Mouse (Mus musculus) MEL (cell line): ENCODE results near the gene Prrt4. TPM values are rescaled to one million over a fixed set of nuclear protein-coding genes. Genes with fewer than 3 reads are reported as not detected.

ENCODE experiments used
- DNase-seq: peaks from one replicate; pipeline ENCODE4 v3.0.0; 2011; ENCODE audit warnings: low read depth, low spot score
- H3K27ac ChIP-seq: 2 replicates; pipeline ENCODE4 v1.5.1; 2012; ENCODE audit warnings: low read depth, mild to moderate bottlenecking, control low read depth, low read length, moderate library complexity; ENCODE audit not compliant: control insufficient read depth
- H3K27me3 ChIP-seq, 2 experiments: fragments of 150-350 bp in 1 of 2; sonication (generic) in 1 of 2; 2 replicates each; pipeline ENCODE4 v1.6.1; 2012; ENCODE audit warnings: low read length in 2 of 2, mild to moderate bottlenecking in 2 of 2, improper control_type of control experiment in 1 of 2, moderate library complexity in 1 of 2; ENCODE audit not compliant: insufficient read depth in 2 of 2, control insufficient read depth in 1 of 2
- H3K36me3 ChIP-seq, 2 experiments: 2 replicates each; pipeline ENCODE4 v1.6.1; 2012 to 2014; ENCODE audit warnings: low read length in 2 of 2, improper control_type of control experiment in 1 of 2, inconsistent platforms in 1 of 2, mild to moderate bottlenecking in 1 of 2; ENCODE audit not compliant: insufficient read depth in 2 of 2, control insufficient read depth in 1 of 2
- H3K4me1 ChIP-seq, 2 experiments: fragments of 150-350 bp in 1 of 2; sonication (generic) in 1 of 2; 2 replicates each; pipeline ENCODE4 v1.6.1; 2012; ENCODE audit warnings: low read length in 2 of 2, improper control_type of control experiment in 1 of 2, mild to moderate bottlenecking in 1 of 2; ENCODE audit not compliant: insufficient read depth in 2 of 2, control insufficient read depth in 1 of 2
- H3K4me3 ChIP-seq, 2 experiments: fragments of 150-350 bp in 1 of 2; sonication (generic) in 1 of 2; 2 replicates each; pipeline ENCODE4 v1.5.1; 2012; ENCODE audit warnings: low read depth in 2 of 2, low read length in 2 of 2, mild to moderate bottlenecking in 2 of 2, moderate library complexity in 2 of 2, control low read depth in 1 of 2, improper control_type of control experiment in 1 of 2; ENCODE audit not compliant: control insufficient read depth in 1 of 2, insufficient read depth in 1 of 2
- H3K79me2 ChIP-seq: 2 replicates; pipeline ENCODE4 v1.6.1; 2012; ENCODE audit warnings: mild to moderate bottlenecking, low read length, moderate library complexity; ENCODE audit not compliant: control insufficient read depth, poor library complexity, insufficient read depth
- H3K9ac ChIP-seq: 2 replicates; pipeline ENCODE4 v1.6.1; 2012; ENCODE audit warnings: low read depth, mild to moderate bottlenecking, control low read depth, low read length, moderate library complexity; ENCODE audit not compliant: control insufficient read depth, poor library complexity, severe bottlenecking
- H3K9me3 ChIP-seq: fragments of 150-350 bp; sonication (generic); replicated peaks from 2 replicates; pipeline ENCODE4 v1.6.1; 2012; ENCODE audit warnings: mild to moderate bottlenecking, low read length, improper control_type of control experiment, moderate library complexity; ENCODE audit not compliant: insufficient read depth
- ELF1 ChIP-seq: IDR thresholded peaks from 2 replicates; pipeline ENCODE4 v1.6.1; 2014; ENCODE audit warnings: low read depth, mild to moderate bottlenecking, inconsistent platforms, low read length, improper control_type of control experiment, moderate library complexity
- ETS1 ChIP-seq: IDR thresholded peaks from 2 replicates; pipeline ENCODE4 v1.6.1; 2012; ENCODE audit warnings: low read depth, mild to moderate bottlenecking, inconsistent platforms, low read length, improper control_type of control experiment, moderate library complexity
- GATA1 ChIP-seq: IDR thresholded peaks from 2 replicates; pipeline ENCODE4 v1.6.1; 2011; ENCODE audit warnings: low read depth, low read length, improper control_type of control experiment
- HCFC1 ChIP-seq: IDR thresholded peaks from 2 replicates; pipeline ENCODE4 v1.6.1; 2012; ENCODE audit warnings: low read depth, mild to moderate bottlenecking, inconsistent platforms, low read length, improper control_type of control experiment, moderate library complexity
- KAT2A ChIP-seq: conservative IDR thresholded peaks from 2 replicates; pipeline ENCODE4 v1.6.1; 2012; ENCODE audit warnings: low read depth, low read length, improper control_type of control experiment, inconsistent platforms
- MAFK ChIP-seq: IDR thresholded peaks from 2 replicates; pipeline ENCODE4 v1.6.1; 2011; ENCODE audit warnings: low read depth, mild to moderate bottlenecking, low read length, improper control_type of control experiment, borderline replicate concordance
- MAX ChIP-seq: IDR thresholded peaks from 2 replicates; pipeline ENCODE4 v1.6.1; 2011; ENCODE audit warnings: low read length, improper control_type of control experiment
- MAZ ChIP-seq: IDR thresholded peaks from 2 replicates; pipeline ENCODE4 v1.6.1; 2012; ENCODE audit warnings: low read depth, mild to moderate bottlenecking, inconsistent platforms, low read length, improper control_type of control experiment
- MXI1 ChIP-seq: IDR thresholded peaks from 2 replicates; pipeline ENCODE4 v1.6.1; 2011; ENCODE audit warnings: mild to moderate bottlenecking, low read depth, low read length, improper control_type of control experiment
- MYB ChIP-seq: IDR thresholded peaks from 2 replicates; pipeline ENCODE4 v1.6.1; 2011; ENCODE audit warnings: mild to moderate bottlenecking, low read depth, low read length, improper control_type of control experiment
- NRF1 ChIP-seq: IDR thresholded peaks from 2 replicates; pipeline ENCODE4 v1.6.1; 2014; ENCODE audit warnings: low read depth, mild to moderate bottlenecking, inconsistent platforms, low read length, improper control_type of control experiment, moderate library complexity; ENCODE audit not compliant: poor library complexity, insufficient read depth, severe bottlenecking
- POLR2AphosphoS2 ChIP-seq: IDR thresholded peaks from 2 replicates; pipeline ENCODE4 v1.6.1; 2011; ENCODE audit warnings: low read length, improper control_type of control experiment
- RAD21 ChIP-seq: IDR thresholded peaks from 2 replicates; pipeline ENCODE4 v1.6.1; 2011; ENCODE audit warnings: mild to moderate bottlenecking, low read depth, low read length, improper control_type of control experiment
- RCOR1 ChIP-seq: IDR thresholded peaks from 2 replicates; pipeline ENCODE4 v1.6.1; 2012; ENCODE audit warnings: low read depth, mild to moderate bottlenecking, inconsistent platforms, low read length, improper control_type of control experiment
- SMC3 ChIP-seq: IDR thresholded peaks from 2 replicates; pipeline ENCODE4 v1.6.1; 2011; ENCODE audit warnings: low read depth, low read length, improper control_type of control experiment
- TAL1 ChIP-seq: IDR thresholded peaks from 2 replicates; pipeline ENCODE4 v1.6.1; 2012; ENCODE audit warnings: mild to moderate bottlenecking, inconsistent platforms, low read length, moderate library complexity, mixed read lengths
- TBP ChIP-seq: IDR thresholded peaks from 2 replicates; pipeline ENCODE4 v1.8.0; 2011; ENCODE audit warnings: low read depth, low read length, improper control_type of control experiment
- USF2 ChIP-seq, 2 experiments: IDR thresholded peaks; 2 replicates each; pipeline ENCODE4 v1.6.1; 2011 to 2012; ENCODE audit warnings: improper control_type of control experiment in 2 of 2, low read length in 2 of 2, borderline replicate concordance in 1 of 2, inconsistent platforms in 1 of 2, low read depth in 1 of 2, mild to moderate bottlenecking in 1 of 2; ENCODE audit not compliant: insufficient read depth in 1 of 2
- ZC3H11A ChIP-seq: IDR thresholded peaks from 2 replicates; pipeline ENCODE4 v1.6.1; 2012; ENCODE audit warnings: low read depth, mild to moderate bottlenecking, inconsistent platforms, low read length, improper control_type of control experiment
- polyA plus RNA-seq, 2 experiments: library from polyadenylated mRNA; stranded (reverse) in 1 of 2; unstranded in 1 of 2; fragments of >175 nt in 1 of 2; fragments of >200 nt in 1 of 2; gene quantifications; 2 replicates each; pipeline versions ENCODE4 v1.2.1 to v1.2.4; 2012; ENCODE audit warnings: low replicate concordance in 2 of 2, low read depth in 1 of 2; ENCODE audit not compliant: insufficient read length in 2 of 2, insufficient read depth in 1 of 2, missing spikeins in 1 of 2
- total RNA-seq: library from RNA; depleted of rRNA; stranded (reverse); fragments of 300-350 nt; gene quantifications from 2 replicates; pipeline ENCODE4 v1.2.3, GENCODE M21; 2012

Gene Prrt4
- total and polyA plus RNA-seq, 3 experiments: 0.17 TPM; not detected in 2

DNA sequence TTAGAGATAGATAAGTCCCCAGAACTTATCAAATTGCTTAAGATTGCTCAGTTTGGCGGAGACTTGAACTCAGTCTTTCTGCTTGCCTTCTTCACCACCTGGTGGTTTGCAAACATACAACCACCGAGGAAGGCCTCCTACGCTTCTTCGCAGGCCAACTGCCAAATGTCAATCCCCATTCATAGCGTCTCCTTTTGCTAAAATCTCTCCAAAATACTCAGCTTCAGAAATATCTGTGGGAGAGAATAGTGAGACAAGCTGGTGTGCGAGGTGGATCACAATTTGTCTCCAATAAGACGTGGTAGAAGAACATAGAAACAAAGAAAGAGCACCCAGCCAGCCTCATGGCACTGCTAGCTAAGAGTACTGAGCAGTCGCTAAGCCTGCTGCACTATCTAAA, 459 bp upstream of the Prrt4 start:
- H3K27me3 ChIP-seq: peaks cover 0 to 21% of the 10 kb centered on the region in 2 experiments; a peak in 3 of 4 replicates
- no peak for DNase-seq
- TF ChIP-seq SMC3 (no peak), TBP (no peak), TAL1 (no peak)
- TF ChIP-seq, all 39 proteins: peak for 0
- H3K9ac ChIP-seq: no peak overlapping the region
- no peaks in the 10 kb centered on the region for H3K36me3 ChIP-seq
- H3K79me2 ChIP-seq: no peaks in the 10 kb centered on the region
- H3K4me3 ChIP-seq: no peak overlapping the region
- no peak overlapping the region for H3K27ac ChIP-seq
- no peaks in the 10 kb centered on the region for H3K9me3 ChIP-seq
- no peaks in the 10 kb centered on the region for H3K4me1 ChIP-seq

DNA sequence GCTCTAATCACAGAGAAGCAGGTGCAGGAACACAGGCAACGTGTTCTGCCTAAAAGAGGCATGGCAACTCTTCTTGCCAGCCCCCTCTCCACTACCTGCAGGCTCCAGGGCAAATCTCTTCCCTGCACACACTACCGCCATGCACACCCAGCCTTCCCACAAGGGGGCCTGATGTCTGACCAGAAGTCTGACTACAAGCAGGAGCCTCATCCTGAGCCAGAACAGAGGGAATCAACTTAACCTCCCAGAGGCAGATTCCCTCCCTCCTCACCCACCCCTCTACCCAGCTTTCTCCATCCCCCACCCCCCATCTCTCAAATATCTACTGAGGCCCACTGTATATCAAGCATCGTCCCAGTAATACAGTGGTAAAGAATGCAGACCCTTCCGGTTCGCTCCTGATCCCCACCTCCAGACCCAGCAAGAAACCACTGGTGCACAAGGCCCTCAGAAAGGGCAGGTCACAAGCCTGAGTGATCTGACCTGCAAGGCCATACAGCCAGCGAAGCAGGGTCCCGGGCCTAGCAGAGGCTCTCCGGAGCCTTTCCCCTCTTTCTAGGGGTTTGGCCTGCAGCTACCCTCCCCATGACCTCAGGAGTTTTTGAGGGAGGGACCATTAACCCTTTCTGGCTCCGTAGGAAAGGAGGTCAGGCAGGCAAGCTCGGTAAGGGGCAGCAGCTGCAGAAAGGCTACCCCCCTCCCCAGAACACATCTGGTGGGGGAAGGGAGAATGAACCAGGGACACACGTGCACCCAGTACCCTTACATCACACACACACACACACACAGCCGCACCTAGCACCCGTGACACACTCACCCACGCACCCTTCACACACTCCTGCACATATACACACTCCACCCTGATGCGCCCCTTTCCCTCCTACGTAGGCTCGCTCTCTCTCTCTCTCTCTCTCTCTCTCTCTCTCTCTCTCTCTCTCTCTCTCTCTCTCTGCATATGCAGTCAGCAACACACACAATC, 1.2 kb downstream of the Prrt4 start:
- Histone ChIP-seq H3K9me3 (no peaks in the 10 kb centered on the region), H3K36me3 (no peaks in the 10 kb centered on the region), H3K4me3 (no peak overlapping the region), H3K27ac (no peak overlapping the region), H3K4me1 (no peaks in the 10 kb centered on the region), H3K27me3 (peaks cover 0 to 28% of the 10 kb centered on the region in 2 experiments), H3K79me2 (no peaks in the 10 kb centered on the region), H3K9ac (no peak overlapping the region)
- DNase-seq: no peak
- TF ChIP-seq KAT2A: no peak
- TF ChIP-seq MAFK: no peak
- no peak for TF ChIP-seq MYB
- TF ChIP-seq GATA1: no peak
- no peak for TF ChIP-seq POLR2AphosphoS2
- no peak for TF ChIP-seq ETS1
- no peak for TF ChIP-seq HCFC1
- no peak for TF ChIP-seq ZC3H11A
- TF ChIP-seq TBP: no peak
- TF ChIP-seq MAZ: no peak
- no peak for TF ChIP-seq SMC3
- TF ChIP-seq MAX: no peak
- no peak for TF ChIP-seq ELF1
- TF ChIP-seq RCOR1: no peak
- no peak for TF ChIP-seq USF2 (IDR thresholded peaks at IDR 0.05; ENCODE audit: borderline replicate concordance in 1 of 2, insufficient read depth in 1 of 2, low read depth in 1 of 2, low read length in 2 of 2)
- TF ChIP-seq RAD21: no peak
- no peak for TF ChIP-seq MXI1
- no peak for TF ChIP-seq NRF1
